Mouse (Mus musculus): Measurements from ENCODE around the gene Disc1.

GRCm38 (mm10) chr8:125240763-125241162 is 186.8 kb downstream of the Disc1 start:
- TF ChIP-seq POLR2A (IDR thresholded peaks at IDR 0.05; ENCODE audit: borderline replicate concordance, insufficient read depth, low read length) (no peak), CTCF (IDR thresholded peaks at IDR 0.05; ENCODE audit: borderline replicate concordance, insufficient read depth, low read depth, low read length) (no peak)
